Mouse (Mus musculus): ENCODE measurements around the gene Rin2.

The Rin2 gene

DNA sequence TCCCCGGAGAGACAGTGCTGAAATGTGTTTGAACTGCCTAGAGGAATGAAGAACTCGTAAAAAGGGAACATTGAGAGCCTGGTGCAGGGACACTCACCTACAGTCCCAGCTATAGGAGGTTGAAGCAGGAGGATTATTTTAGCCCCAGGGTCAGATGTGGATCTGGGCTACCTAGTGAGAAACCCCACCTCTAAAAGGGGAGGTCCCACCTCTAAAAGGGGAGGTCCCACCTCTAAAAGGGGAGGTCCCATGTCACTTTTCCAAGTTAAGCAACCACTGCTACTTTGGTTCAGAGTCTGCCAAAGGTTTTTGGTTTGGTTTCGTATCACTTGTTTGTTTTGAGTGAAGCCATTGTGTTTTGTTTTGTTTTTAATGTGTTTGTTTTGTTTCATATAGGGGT is 190.3 kb downstream of the Rin2 start:
- TF ChIP-seq GATA4 (IDR thresholded peaks at IDR 0.05; ENCODE audit: insufficient replicate concordance, low read length): no peak

DNA sequence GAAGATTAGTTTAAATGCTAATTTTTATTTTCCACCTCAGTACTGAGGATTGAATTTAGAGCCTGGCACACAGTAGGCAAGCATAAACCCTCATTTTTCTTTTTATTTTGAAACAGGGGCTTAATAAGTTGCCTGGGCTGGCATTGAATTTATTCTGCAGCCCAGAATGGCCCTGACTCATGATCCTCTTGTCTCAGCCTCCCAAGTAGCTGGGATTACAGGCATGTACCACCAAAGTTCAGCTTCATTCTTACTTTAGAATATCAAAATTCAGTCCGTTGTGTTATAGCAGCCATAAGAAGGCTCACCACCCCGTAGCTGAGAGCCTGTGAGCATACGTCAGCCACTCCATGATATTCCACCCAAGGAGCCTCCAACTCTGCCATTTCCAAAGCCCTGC is 191.2 kb downstream of the Rin2 start:
- no peak for TF ChIP-seq GATA4 (IDR thresholded peaks at IDR 0.05; ENCODE audit: insufficient replicate concordance, low read length)

DNA sequence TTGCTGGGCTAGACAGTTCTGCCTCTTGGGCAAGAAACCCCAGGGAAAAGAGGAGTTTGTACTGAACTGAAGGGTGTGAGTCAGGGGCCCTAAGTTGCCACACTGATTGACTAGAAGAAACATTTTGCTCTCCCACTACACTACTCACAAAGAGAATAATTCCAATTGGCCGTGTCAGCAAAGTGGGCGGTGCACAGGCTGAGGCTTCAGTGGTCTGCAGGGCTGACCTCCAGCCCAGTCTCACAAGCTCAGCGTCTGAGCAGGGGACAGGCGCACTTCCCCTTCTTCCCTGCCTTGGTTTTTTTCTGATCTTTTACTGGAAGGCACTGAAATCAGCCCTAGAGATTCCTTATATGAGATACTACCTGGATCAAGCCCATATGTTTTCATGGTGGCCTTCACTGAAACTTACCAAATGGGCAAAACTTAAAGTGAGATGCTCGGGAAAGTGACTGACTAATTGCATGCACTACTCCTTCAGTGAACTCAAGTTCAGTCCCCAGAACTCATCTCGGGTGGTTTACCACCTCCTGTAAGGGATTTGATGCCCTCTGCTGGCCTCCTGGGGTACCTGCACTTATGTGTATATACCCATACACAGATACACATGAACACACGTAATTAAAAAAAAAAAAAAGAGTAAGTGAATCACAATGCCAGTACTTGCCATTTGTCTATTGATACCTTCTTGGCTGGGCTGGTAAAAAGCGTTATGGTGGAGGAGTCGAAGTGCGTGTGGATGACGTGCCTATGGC is 191.9 kb downstream of the Rin2 start:
- TF ChIP-seq GATA4 (IDR thresholded peaks at IDR 0.05; ENCODE audit: insufficient replicate concordance, low read length): no peak

DNA sequence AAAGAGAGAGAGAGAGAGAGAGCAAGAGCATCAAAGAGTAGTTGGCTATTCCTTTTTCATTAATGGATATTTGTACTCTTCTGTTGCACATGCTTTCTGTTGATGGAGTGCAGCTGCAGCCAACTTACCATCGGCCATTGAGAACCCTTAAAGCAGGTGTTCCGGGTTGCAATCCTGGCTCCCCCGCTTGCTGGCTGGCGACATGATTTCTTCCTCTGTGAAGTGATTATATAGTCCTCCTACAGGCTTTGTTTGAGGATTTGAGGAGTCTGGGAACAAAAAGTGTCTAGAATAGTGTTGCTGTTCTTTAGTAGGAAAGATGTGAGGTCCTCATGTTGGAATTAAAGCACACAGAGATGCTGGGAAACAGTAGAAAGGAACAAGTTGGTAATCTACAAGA is 196.3 kb downstream of the Rin2 start:
- no peak for TF ChIP-seq GATA4 (IDR thresholded peaks at IDR 0.05; ENCODE audit: insufficient replicate concordance, low read length)

DNA sequence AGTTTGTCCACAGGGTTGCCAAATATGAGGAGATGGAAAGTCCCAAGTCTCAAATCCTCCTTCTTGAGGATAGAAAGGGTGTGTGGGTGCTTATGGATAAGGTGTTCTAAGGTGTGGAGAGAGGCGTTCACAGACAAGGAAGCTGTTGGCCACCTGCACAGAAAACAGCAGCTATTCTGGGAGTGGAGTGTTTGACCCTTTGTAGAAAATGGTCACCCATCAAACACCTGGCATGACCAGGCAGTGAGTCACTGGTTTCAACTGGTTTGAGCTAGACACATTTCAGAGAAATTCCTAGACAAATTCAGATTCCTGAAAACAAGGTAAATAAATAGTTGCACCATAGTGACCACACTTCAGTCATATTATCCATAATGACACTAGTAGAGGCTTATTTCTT is 197.1 kb downstream of the Rin2 start:
- TF ChIP-seq GATA4 (IDR thresholded peaks at IDR 0.05; ENCODE audit: insufficient replicate concordance, low read length): no peak

DNA sequence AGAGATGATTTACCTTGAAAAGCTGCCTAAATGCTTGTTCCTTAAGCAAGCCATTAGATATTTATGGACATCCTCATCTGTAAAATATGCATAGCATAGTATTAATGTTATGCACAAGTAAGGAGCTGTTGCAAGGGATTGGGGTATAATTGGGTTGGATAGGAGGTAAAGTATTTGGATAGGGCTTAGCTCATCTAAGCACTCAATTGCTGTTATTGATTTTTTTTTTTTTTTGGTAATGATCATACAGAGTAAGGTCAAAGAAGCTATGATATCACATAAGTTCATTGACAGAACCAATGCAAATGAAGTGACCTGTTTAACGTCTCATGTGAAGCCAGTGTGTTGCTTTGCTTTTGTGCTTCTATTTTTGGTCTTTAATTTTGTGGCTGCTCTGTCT is 198.9 kb downstream of the Rin2 start:
- TF ChIP-seq GATA4 (IDR thresholded peaks at IDR 0.05; ENCODE audit: insufficient replicate concordance, low read length): no peak

DNA sequence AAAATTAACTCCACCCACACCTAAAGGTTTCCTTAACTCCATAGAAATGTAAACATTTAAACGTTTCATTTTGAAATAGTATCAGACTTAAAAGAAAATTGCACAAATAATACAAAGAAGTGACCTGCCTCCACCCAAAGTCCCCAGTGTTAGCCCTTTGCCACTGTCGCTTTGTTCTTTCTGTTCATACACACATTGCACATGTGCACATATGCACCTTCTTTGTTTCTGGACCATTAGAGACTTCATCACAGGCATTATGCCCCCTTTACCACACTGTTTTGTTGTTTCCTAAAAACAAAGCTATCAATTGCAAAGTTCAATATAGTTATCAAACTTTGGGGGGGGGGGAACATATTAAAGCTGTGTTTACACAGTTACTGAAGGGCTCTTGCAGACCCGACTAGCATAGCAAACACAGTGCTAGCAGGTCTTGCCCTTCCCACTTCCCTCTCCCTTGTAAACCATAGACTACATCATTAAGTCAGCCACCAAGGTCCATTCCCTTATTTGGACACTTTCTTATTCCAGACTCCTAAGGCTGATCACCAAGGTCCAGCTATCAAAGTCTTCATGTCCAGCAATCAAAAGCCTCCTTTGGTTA is 200.0 kb downstream of the Rin2 start:
- no peak for TF ChIP-seq GATA4 (IDR thresholded peaks at IDR 0.05; ENCODE audit: insufficient replicate concordance, low read length)

DNA sequence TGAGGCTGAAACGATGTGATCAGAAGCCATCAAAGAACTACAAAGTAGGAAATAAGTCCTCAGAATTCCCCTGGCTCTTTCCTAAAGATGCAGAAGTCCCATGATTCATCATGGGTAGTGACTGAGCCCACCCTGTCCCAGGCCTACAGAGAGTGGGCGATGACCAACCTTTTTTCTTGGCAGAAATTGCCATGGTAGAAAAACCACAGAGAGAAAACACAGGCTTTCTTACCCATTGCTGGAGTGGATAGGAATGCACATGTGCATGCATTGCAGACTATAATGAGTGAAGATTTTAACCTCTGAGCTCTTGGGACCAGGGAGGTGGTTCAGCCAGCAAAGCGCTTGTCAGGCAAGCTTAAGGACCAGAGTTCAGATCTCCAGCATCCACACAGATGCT is 202.2 kb downstream of the Rin2 start:
- TF ChIP-seq GATA4 (IDR thresholded peaks at IDR 0.05; ENCODE audit: insufficient replicate concordance, low read length): no peak

DNA sequence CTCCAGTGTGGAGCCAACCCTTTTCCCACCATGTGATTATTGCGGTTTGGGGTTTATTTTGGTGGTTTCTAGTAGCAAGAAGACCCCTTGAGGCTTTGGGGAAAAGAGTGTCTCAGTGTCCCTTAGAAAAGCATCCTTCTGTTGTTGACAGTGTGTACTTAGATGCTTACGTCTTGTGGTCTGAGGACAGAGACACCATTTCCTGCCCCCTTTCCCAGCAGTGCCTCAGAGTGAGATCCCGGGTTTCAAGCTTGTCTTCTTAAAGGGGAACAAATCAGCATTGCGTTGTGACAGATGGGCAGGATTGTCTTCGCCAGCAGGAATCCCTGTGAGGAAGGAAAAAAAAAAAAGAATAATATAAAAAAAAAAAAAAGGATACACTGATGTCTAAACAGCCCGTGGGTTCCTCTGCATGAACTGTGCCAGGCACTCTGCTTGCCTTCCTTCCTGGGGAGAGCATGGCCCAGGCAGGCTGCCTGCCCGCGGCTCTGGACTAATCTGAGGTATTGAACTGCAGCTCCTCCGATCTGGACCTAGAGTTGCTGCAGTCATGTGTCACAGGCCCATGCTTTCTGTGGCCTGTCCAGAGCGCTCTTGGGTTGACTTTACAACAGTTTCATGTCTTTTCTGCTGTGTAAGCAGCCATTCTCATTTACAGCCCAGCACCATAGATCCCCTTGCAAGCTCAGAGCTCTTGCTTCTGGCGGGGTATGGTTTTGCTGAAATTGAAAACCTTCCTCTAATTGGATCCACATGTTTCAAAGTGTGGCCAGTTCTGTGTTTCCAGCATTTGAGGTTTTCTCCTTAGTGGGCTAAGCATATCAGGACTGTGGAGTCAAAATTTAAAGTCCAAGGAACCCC is 206.1 kb downstream of the Rin2 start:
- no peak for TF ChIP-seq GATA4 (IDR thresholded peaks at IDR 0.05; ENCODE audit: insufficient replicate concordance, low read length)

DNA sequence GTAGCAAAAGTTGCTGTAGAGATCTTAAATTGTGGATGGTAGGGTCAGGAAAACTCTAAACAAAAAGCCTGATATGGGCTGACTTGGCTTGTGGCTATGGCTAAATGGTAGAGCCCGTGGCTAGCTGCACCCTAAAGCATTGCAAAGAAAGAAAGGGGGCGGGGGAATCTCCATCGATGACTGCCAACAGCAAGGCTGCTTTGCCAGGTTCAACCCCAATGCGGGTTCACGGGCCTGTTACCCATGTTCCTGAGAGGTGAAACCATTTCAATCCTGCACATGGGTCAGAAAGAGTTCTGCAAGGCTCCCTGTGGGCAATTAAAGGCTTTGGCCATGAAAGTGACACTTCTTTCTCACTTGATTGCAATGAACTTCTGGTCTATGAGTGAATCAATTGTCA is 206.9 kb downstream of the Rin2 start:
- no peak for TF ChIP-seq GATA4 (IDR thresholded peaks at IDR 0.05; ENCODE audit: insufficient replicate concordance, low read length)

DNA sequence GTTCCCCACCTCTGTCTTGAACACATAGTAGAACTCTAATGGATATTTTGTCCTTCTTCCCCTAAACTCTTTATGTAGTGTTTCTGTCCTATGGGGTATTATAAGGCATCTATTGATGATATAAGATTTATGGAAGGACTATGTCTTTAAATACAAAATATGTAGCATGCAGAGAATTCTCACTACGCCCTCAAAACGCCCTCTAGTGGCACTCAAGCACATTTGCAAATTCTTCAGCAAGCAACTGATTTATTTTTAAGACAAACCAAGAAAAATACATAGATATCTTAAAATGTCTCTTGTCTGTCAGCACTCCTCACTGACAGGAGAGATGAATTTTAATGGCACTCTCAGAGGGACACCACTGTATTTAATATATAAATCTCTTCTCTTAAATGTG is 207.4 kb downstream of the Rin2 start:
- TF ChIP-seq GATA4 (IDR thresholded peaks at IDR 0.05; ENCODE audit: insufficient replicate concordance, low read length): no peak

DNA sequence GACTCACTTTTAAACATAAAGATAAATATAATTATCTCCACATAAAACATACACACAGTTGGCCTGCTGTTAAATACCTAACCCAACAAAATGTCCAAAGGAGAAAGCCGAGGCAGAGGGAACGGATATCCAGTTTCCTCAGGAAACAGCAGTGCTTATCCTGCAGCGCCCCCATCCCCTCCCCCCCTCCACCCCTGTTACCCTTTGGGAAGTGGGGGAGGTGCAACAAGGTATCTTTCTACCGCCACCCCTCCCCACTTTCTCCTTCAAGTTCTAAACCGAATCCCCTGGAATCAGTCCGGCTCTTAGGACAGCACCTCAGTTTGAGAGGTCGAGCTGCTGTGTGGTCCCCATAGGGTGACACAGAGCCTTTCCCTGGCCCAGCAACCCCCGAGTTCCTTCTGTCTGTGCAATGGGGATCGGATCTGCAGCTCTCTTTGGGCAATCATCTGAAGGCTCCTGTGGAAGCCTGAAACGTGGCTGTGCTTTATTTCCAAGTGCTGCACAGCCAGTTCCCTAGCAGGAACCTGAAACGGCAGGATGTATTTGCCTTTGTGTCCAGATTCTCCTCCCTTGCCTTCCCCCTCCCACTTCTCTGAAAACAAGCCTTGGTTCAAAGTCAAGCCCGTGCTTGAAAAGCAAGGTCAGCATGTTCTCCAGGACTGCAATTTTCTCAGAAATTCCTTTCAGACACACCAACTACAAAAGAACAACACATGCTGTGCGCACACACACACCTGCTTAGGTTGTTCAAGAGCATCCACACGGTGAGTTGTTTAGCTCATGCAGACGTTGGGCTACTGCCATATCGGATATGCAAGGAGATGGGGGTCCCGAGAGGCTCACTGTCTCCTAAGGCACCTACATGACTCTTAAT is 209.3 kb downstream of the Rin2 start:
- no peak for TF ChIP-seq GATA4 (IDR thresholded peaks at IDR 0.05; ENCODE audit: insufficient replicate concordance, low read length)

DNA sequence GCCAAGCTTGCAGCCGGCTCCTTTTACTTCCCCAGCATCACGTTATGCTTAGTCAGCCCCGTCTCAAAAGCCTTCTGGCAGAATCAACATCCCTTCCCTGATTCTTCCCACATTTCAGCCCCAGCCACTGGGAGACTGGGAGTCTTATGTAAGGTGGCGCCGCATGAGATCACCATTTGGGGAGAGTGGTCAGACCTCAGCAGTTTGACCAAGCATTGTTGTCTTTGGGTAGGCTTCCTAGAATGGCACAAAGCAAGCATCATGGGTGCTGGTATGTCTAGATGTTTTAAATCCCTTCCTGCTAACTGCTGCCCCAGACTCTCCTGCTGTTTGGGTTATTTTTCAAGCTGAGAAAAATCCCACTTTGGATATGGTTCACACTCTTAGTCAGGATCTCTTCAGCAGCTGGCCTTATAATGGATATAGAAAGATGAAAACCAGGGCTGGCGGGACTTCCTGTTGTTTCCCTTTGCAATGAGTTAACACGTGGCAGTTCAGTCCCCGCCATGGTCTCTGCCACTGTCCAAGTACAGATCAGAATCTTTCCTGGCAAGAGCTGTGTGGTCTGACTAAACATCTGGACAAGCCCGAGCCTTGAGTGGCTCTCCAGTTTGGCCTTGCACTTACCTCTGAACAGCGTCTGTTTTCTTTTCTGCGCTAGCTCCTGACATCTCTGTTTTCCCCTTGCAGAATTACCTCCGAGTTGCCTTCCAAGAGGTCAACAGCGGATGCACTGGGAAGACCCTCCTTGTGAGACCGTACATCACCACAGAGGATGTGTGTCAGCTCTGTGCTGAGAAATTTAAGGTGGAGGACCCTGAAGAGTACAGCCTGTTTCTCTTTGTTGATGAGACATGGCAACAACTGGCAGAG is 210.1 kb downstream of the Rin2 start:
- TF ChIP-seq GATA4 (IDR thresholded peaks at IDR 0.05; ENCODE audit: insufficient replicate concordance, low read length): no peak

Data from liver, adult (tissue).